Mouse (Mus musculus): ENCODE measurements around the gene Rtf2. TPM values are rescaled to one million over a fixed set of nuclear protein-coding genes. Genes with fewer than 3 reads are reported as not detected.

Gene Rtf2
- polyA plus RNA-seq, 1 experiment from 2014 or later, result 76.4 TPM

- in situ Hi-C loops (cut with MboI; ENCODE audit: low pct_unique_long_range_greater_than_20kb), result loop anchor here (5.0 kb wide), 1 partner anchor 60 kb away; no protein-coding TSS in a partner anchor
- H3K27me3 ChIP-seq, result peaks cover 2% of the 10 kb centered on the region
- ChIA-PET POLR2A (no interaction called here), CTCF (no interaction called here)
- ATAC-seq (no peak), DNase-seq (ENCODE audit: low read depth, low spot score) (no peak)
- TF ChIP-seq CTCF (IDR thresholded peaks at IDR 0.05), result no peak
Observed at GRCm38 (mm10) chr2:172437371-172437952, 2.9 kb upstream of the Rtf2 start.

DNA sequence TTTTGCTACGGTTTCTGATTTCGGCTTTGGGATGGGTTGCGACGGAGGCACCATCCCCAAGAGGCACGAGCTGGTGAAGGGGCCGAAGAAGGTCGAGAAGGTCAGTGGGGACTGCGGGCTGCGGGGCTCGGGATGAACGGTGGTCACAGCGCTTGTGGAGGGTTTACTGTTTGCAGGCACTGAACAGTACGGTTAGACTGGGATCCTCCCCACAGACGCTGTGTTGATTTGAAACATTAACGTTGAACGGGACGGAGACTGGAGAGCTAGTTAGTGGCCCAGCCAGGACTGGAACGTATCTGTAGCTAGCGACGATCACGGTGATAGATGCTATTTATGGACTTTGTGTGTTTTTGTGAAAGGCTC, 267 bp downstream of the Rtf2 start:
- H3K27me3 ChIP-seq, result no peaks in the 10 kb centered on the region
- ATAC-seq (peak; percentile 48), DNase-seq (ENCODE audit: low read depth, low spot score) (no peak)
- CTCF ChIA-PET, result interaction anchor here (2.1 kb wide), 1 partner anchor 10 kb away, joined by 5 read pairs; no protein-coding TSS in a partner anchor
- POLR2A ChIA-PET, result interaction anchor here (0.9 kb wide), 1 partner anchor 13 kb away, joined by 3 read pairs; no protein-coding TSS in a partner anchor
- TF ChIP-seq CTCF (IDR thresholded peaks at IDR 0.05), result no peak
- in situ Hi-C loops (cut with MboI; ENCODE audit: low pct_unique_long_range_greater_than_20kb), result no loop called here

GRCm38 (mm10) chr2:172441176-172441575, 820 bp downstream of the Rtf2 start:
- ATAC-seq, result no peak
- CTCF ChIA-PET, result interaction anchor here (2.1 kb wide), 1 partner anchor 11 kb away, joined by 5 read pairs; no protein-coding TSS in a partner anchor

DNA sequence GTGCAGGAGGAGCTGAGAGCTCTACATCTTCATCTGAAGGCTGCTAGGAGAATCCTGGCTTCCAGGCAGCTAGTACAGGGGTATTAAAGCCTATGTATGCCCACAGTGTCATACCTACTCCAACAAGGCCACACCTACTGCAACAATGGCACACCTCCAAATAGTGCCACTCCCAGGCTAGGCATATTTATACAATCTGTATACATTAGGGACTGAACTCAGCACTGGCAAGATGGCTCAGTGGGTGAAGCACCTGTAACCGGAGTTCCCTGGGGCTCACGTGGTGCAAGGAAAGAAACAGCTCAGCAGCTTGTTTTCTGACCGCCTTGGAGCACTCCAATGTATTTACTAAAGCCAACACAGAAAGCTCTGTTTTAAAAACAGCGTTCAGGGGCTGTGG, 5.3 kb downstream of the Rtf2 start:
- POLR2A ChIA-PET, result no interaction called here
- in situ Hi-C loops (cut with MboI; ENCODE audit: low pct_unique_long_range_greater_than_20kb), result no loop called here
- no peak for TF ChIP-seq CTCF (IDR thresholded peaks at IDR 0.05)
- ATAC-seq, result no peak
- no peaks in the 10 kb centered on the region for H3K27me3 ChIP-seq
- DNase-seq (ENCODE audit: low read depth, low spot score), result no peak
- CTCF ChIA-PET, result interaction anchor here (1.1 kb wide), 2 partner anchors 41 to 68 kb away, joined by 3 read pairs; no protein-coding TSS in a partner anchor

More at GRCm38 (mm10) chr2:172441176-172441575, 820 bp downstream of the Rtf2 start:
- no peak for DNase-seq (ENCODE audit: low read depth, low spot score)
- in situ Hi-C loops (cut with MboI; ENCODE audit: low pct_unique_long_range_greater_than_20kb), result no loop called here
- POLR2A ChIA-PET, result no interaction called here
- TF ChIP-seq CTCF (IDR thresholded peaks at IDR 0.05), result no peak
- H3K27me3 ChIP-seq, result no peaks in the 10 kb centered on the region

DNA sequence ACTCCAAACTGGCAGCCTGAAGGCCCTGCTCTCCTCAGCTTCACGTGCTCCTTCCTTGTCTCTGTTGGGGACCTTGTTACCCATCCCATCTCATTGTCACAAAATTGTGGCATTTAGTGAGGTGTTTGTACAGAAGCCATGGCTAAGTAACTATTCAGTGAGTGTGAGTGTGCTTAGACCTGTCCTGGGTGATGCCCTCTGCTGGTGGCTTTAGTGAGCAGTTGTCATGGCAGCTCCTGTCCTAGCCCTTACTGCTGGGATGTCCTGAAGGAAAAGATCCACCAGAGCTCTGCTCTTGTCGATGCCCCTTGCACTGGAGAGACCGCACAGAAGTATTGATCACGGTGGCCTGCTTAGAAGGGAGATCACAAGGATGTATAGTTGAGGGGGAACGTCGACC, 7.0 kb downstream of the Rtf2 start:
- ATAC-seq, result no peak
- ChIA-PET CTCF (interaction anchor here (1.8 kb wide), 1 partner anchor 9 kb away, joined by 4 read pairs; no protein-coding TSS in a partner anchor), POLR2A (no interaction called here)
- in situ Hi-C loops (cut with MboI; ENCODE audit: low pct_unique_long_range_greater_than_20kb), result no loop called here
- H3K27me3 ChIP-seq, result no peaks in the 10 kb centered on the region
- no peak for DNase-seq (ENCODE audit: low read depth, low spot score)
- no peak for TF ChIP-seq CTCF (IDR thresholded peaks at IDR 0.05)

DNA sequence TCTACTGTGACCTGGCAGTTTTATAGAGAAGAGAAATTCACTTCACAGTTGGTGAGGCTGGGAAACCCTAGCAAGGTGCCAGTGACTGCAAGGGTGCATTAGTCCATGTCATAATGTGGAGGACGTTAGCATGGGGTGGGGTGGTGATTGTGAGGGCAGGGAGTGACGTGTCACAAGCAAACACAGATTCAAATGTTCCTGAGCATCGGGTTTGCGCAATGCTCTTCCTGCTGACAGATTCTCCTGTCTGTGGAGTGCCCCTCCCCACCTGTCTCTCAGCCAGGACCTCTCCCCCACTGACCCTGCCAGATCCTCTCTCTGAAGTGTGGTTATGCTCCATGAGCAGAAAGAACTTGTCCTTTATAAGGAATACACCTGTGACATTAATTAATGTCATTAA, 8.0 kb downstream of the Rtf2 start:
- H3K27me3 ChIP-seq, result no peaks in the 10 kb centered on the region
- CTCF ChIA-PET, result no interaction called here
- in situ Hi-C loops (cut with MboI; ENCODE audit: low pct_unique_long_range_greater_than_20kb), result no loop called here
- TF ChIP-seq CTCF (IDR thresholded peaks at IDR 0.05), result no peak
- DNase-seq (ENCODE audit: low read depth, low spot score) (no peak), ATAC-seq (no peak)
- POLR2A ChIA-PET, result no interaction called here

GRCm38 (mm10) chr2:172450640-172451039, 10.3 kb downstream of the Rtf2 start:
- CTCF ChIA-PET, result no interaction called here
- POLR2A ChIA-PET, result no interaction called here
- H3K27me3 ChIP-seq, result no peaks in the 10 kb centered on the region
- ATAC-seq, result no peak
- TF ChIP-seq CTCF (IDR thresholded peaks at IDR 0.05), result no peak
- no peak for DNase-seq (ENCODE audit: low read depth, low spot score)
- in situ Hi-C loops (cut with MboI; ENCODE audit: low pct_unique_long_range_greater_than_20kb), result no loop called here

GRCm38 (mm10) chr2:172452031-172452430, 11.7 kb downstream of the Rtf2 start:
- H3K27me3 ChIP-seq, result no peaks in the 10 kb centered on the region
- ChIA-PET POLR2A (no interaction called here), CTCF (no interaction called here)
- in situ Hi-C loops (cut with MboI; ENCODE audit: low pct_unique_long_range_greater_than_20kb), result no loop called here
- ATAC-seq (no peak), DNase-seq (ENCODE audit: low read depth, low spot score) (no peak)
- TF ChIP-seq CTCF (IDR thresholded peaks at IDR 0.05), result no peak

GRCm38 (mm10) chr2:172452458-172452857, 12.1 kb downstream of the Rtf2 start:
- in situ Hi-C loops (cut with MboI; ENCODE audit: low pct_unique_long_range_greater_than_20kb), result no loop called here
- TF ChIP-seq CTCF (IDR thresholded peaks at IDR 0.05), result no peak
- H3K27me3 ChIP-seq, result no peaks in the 10 kb centered on the region
- DNase-seq (ENCODE audit: low read depth, low spot score) (no peak), ATAC-seq (no peak)
- CTCF ChIA-PET, result no interaction called here
- POLR2A ChIA-PET, result no interaction called here

GRCm38 (mm10) chr2:172458496-172458895, 18.1 kb downstream of the Rtf2 start, which contains the start of gene Gcnt7:
TSS of gene Gcnt7 (minus strand) at chr2:172458596.
- ChIA-PET CTCF (no interaction called here), POLR2A (interaction anchor here (0.5 kb wide), 1 partner anchor 39 kb away, joined by 3 read pairs; no protein-coding TSS in a partner anchor)
- TF ChIP-seq CTCF (IDR thresholded peaks at IDR 0.05), result no peak
- H3K27me3 ChIP-seq, result no peaks in the 10 kb centered on the region
- in situ Hi-C loops (cut with MboI; ENCODE audit: low pct_unique_long_range_greater_than_20kb), result no loop called here
- ATAC-seq (no peak), DNase-seq (ENCODE audit: low read depth, low spot score) (no peak)

- no peak for TF ChIP-seq CTCF (IDR thresholded peaks at IDR 0.05)
- ChIA-PET CTCF (no interaction called here), POLR2A (no interaction called here)
- peak; percentile 52 for ATAC-seq
- in situ Hi-C loops (cut with MboI; ENCODE audit: low pct_unique_long_range_greater_than_20kb), result no loop called here
- DNase-seq (ENCODE audit: low read depth, low spot score), result no peak
- no peaks in the 10 kb centered on the region for H3K27me3 ChIP-seq
Observed at GRCm38 (mm10) chr2:172460647-172461046, 20.3 kb downstream of the Rtf2 start.

DNA sequence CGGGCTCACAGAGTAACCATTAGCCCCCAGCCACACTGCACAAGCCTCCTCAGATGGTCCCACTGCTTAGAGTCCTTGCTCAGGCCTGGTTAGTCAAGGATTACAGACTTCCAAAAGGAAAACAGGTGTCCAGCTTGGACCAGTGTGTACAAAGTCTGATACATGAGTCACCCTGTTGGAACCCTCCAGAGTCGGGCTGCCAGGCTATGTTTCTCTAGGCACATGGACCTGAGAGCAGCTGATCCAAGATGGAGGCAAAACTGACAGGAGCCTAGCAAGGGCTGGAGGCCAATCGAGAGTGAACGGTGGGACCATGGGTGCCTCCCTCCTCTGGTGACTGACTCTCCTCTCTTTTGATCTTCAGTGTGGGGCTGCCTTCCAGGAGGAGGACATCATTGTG, 22.5 kb downstream of the Rtf2 start:
- no peak for DNase-seq (ENCODE audit: low read depth, low spot score)
- in situ Hi-C loops (cut with MboI; ENCODE audit: low pct_unique_long_range_greater_than_20kb), result no loop called here

More for the DNA sequence above, 22.5 kb downstream of the Rtf2 start:
- ChIA-PET CTCF (no interaction called here), POLR2A (no interaction called here)
- no peak for TF ChIP-seq CTCF (IDR thresholded peaks at IDR 0.05)
- no peak for ATAC-seq
- no peaks in the 10 kb centered on the region for H3K27me3 ChIP-seq

Data from Patski (cell line).